Mouse (Mus musculus) kidney, adult 2 months (tissue): ENCODE measurements at regions not wholly inside any gene's neighbourhood (a gene's known extent, or its start where the extent isn't known, plus 50 kb on each side); places are given as distances from the start of the nearest gene placed in this dataset.

Experiments
- DNase-seq: peaks from one replicate; pipeline ENCODE4 v3.0.0; 2021
- H3K27ac ChIP-seq: fragments of 200-500 bp; 2 replicates; pipeline ENCODE4 v1.5.1; 2012; ENCODE audit warnings: low read depth, low read length, control low read depth, inconsistent platforms; ENCODE audit not compliant: insufficient read depth
- H3K27me3 ChIP-seq: fragments of 200-500 bp; replicated peaks from 2 replicates; pipeline ENCODE4 v1.6.1; 2012; ENCODE audit warnings: mild to moderate bottlenecking, moderate library complexity, low read length, inconsistent platforms; ENCODE audit not compliant: control insufficient read depth, insufficient read depth
- H3K36me3 ChIP-seq: fragments of 200-500 bp; 2 replicates; pipeline ENCODE4 v1.6.1; 2012; ENCODE audit warnings: mild to moderate bottlenecking, moderate library complexity, low read length, inconsistent platforms; ENCODE audit not compliant: control insufficient read depth, insufficient read depth
- H3K4me1 ChIP-seq: fragments of 200-500 bp; 2 replicates; pipeline ENCODE4 v1.6.1; 2011; ENCODE audit warnings: low read length; ENCODE audit not compliant: control insufficient read depth, insufficient read depth
- H3K4me3 ChIP-seq: fragments of 200-500 bp; 2 replicates; pipeline ENCODE4 v1.5.1; 2011; ENCODE audit warnings: mild to moderate bottlenecking, low read depth, low read length, control low read depth; ENCODE audit not compliant: insufficient read depth
- CTCF ChIP-seq: fragments of 200-500 bp; conservative IDR thresholded peaks from 2 replicates; pipeline ENCODE4 v1.5.1; 2011; ENCODE audit warnings: low read depth, mild to moderate bottlenecking, control low read depth, low read length, moderate library complexity, mixed read lengths; ENCODE audit not compliant: insufficient read depth, insufficient read length
- POLR2A ChIP-seq: fragments of 200-500 bp; IDR thresholded peaks from one replicate; pipeline ENCODE4 v1.6.1; 2011; ENCODE audit warnings: low read depth, low read length, control low read depth
- WGBS: fragments of 180-500 bp; shearing (Covaris S2); methylation state at CpG from one replicate; pipeline ENCODE4 v1.1.7; 2018; 5-methylcytosine and 5-hydroxymethylcytosine counted together

DNA sequence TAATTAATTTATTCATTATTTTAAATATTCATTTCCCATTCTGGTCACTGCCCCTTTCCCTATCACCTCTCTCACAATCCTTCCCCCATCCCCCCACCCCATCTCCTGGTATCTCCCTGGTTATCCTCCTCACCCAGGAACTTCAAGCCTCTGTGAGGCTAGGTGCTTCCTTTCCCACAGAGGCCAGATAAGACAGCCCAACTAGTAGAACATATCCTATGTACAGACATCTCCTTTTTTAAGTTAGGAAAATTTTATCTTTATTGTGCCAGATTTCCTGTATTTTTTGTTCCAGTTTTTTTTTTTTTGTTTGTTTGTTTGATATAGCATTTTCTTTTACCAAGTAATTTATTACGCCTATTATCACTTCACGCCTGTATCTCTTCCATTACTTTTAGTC is 769.4 kb upstream of the Gje1 start:
- TF ChIP-seq CTCF (no peak), POLR2A (no peak)
- DNase-seq: no peak
- no peaks in the 10 kb centered on the region for H3K36me3 ChIP-seq
- no peak overlapping the region for H3K4me3 ChIP-seq
- WGBS: 85% methylated on average over 2 of the region's 2 CpGs
- H3K27ac ChIP-seq: no peak overlapping the region
- H3K4me1 ChIP-seq: no peaks in the 10 kb centered on the region
- no peaks in the 10 kb centered on the region for H3K27me3 ChIP-seq

DNA sequence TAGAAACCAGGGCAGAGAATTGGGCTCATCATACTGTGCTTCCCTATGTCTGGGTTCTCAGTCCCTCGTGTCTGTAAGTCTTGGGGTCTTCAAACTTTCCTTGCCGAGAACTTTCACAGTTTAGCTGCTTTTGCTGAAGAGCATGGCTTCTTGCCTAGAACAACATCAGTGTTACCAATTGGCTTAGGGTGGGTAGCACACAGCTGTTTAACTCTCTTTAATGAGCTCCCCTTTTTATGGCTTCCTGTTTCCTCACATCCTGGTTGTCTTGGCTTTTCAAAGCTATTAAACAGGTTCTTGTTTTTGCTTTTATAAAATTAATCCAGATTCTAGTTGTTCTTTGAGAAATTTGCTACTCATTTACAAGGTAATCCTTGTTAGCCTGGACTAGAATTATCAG is 725.3 kb upstream of the Gje1 start:
- Histone ChIP-seq H3K27ac (no peak overlapping the region), H3K27me3 (no peaks in the 10 kb centered on the region; the same call in 1 of the 2 replicates), H3K4me1 (no peaks in the 10 kb centered on the region), H3K36me3 (no peaks in the 10 kb centered on the region), H3K4me3 (no peak overlapping the region)
- TF ChIP-seq CTCF: no peak
- TF ChIP-seq POLR2A: no peak
- 59% methylated on average over 2 of the region's 2 CpGs for WGBS
- DNase-seq: no peak

DNA sequence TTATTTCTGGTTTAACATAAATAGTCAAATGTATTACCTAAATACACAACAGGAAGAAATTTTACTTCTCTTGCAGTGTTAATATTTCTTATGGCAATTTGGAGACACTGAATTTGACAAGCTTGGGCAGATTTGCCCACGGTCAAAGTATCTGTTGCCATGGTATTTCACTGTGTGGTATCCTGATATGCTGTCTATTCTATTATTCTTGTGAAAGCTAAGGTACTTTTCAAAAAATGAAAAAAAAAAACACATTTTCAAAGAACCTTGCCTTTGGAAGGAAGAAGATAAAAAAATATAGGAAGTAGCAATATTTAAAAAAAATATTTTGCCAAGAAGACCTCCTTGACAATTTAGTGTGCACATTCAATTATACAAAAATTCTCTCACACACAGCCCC is 723.2 kb upstream of the Gje1 start:
- Histone ChIP-seq H3K36me3 (no peaks in the 10 kb centered on the region), H3K27ac (no peak overlapping the region), H3K4me3 (no peak overlapping the region), H3K4me1 (no peaks in the 10 kb centered on the region), H3K27me3 (no peaks in the 10 kb centered on the region; the same call in 1 of the 2 replicates)
- TF ChIP-seq CTCF (no peak), POLR2A (no peak)
- no peak for DNase-seq
- WGBS: 80% methylated on average over 1 of the region's 1 CpGs

DNA sequence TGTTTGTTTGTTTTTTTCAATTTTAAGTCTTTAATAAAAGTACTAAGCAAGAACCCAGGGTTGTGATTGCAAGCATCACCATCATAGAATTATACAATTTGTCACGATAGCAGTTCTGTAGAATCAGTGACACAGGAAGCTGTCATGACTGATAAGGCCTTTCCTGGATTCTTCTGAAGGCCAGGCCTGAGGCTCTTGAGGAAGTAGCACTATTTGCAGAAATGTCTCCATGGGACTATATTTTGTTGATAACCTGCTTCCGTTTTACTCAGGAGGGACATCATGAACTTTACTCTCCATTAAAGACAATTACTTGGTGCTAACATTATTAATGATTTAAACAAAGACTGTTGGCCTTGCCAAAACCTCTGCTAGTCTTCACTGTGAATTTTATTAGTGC is 708.7 kb upstream of the Gje1 start:
- H3K27ac ChIP-seq: no peak overlapping the region
- no peak overlapping the region for H3K4me3 ChIP-seq
- TF ChIP-seq CTCF: no peak
- TF ChIP-seq POLR2A: no peak
- WGBS: 40% methylated on average over 2 of the region's 2 CpGs
- H3K27me3 ChIP-seq: no peaks in the 10 kb centered on the region
- H3K4me1 ChIP-seq: no peaks in the 10 kb centered on the region
- peak; percentile 32 for DNase-seq
- H3K36me3 ChIP-seq: no peaks in the 10 kb centered on the region

DNA sequence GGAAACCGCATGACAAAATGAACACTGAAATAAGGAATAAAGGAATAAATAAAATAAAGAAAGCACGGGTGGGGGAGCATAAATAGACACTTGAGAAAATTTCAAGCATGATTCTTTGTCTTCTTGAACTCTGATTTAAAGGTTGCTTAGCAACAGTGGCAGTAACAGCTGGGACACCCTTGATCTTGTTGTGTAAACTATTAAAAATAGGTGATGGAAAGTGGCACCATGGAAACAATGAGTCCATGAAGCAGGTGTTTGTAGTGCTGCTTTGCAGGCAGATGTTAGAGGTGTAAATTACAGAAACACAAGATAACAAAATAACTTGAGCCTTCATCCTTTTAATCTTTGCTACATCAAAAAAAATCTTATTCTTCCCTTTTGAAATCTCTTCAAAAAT is 688.2 kb upstream of the Gje1 start:
- no peaks in the 10 kb centered on the region for H3K27me3 ChIP-seq
- H3K36me3 ChIP-seq: no peaks in the 10 kb centered on the region
- WGBS: 50% methylated on average over 2 of the region's 2 CpGs
- no peak for DNase-seq
- no peak for TF ChIP-seq POLR2A
- TF ChIP-seq CTCF: no peak
- no peaks in the 10 kb centered on the region for H3K4me1 ChIP-seq
- H3K27ac ChIP-seq: no peak overlapping the region
- H3K4me3 ChIP-seq: no peak overlapping the region

DNA sequence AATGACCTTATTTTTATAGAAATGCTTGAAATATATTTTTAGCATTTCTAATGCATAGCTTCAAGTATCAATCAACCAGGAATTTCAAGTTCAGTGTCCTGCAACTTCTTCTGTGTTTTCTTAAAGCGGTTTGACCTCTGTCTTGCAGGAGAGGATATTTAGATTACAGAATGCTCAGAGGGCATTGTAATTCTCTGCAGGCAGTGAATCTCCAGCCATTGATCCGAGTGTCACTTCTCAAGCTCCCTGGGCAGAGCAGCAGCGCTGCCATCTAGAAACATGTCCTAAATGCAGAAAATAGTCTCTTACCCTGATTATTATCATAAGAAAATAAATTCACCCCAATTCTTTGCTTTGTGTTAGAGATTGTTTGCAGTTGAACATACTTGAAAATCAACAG is 687.7 kb upstream of the Gje1 start:
- no peak overlapping the region for H3K27ac ChIP-seq
- TF ChIP-seq POLR2A (no peak), CTCF (no peak)
- H3K4me1 ChIP-seq: no peaks in the 10 kb centered on the region
- H3K27me3 ChIP-seq: no peaks in the 10 kb centered on the region
- WGBS: 50% methylated on average over 3 of the region's 3 CpGs
- H3K36me3 ChIP-seq: no peaks in the 10 kb centered on the region
- DNase-seq: no peak
- no peak overlapping the region for H3K4me3 ChIP-seq

DNA sequence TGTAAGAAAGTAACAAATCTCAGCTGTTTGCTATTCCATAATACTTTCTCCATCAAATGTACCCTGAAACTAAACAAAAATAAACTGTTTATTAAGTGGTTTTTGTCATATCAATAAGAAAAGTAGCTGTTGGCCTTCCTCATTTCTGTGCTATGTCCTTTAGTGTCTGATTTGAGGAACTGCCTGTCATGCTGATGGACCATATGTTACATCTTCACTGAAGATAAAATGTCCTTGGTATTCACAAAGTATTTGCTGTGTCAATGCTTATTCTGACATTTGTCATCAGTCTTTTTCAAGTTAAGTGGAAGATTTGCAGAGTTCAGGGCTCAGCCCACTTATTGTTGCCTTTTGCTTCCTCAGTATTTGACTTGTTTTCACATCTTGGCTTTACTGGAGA is 682.0 kb upstream of the Gje1 start:
- Histone ChIP-seq H3K27me3 (no peaks in the 10 kb centered on the region), H3K4me1 (no peaks in the 10 kb centered on the region)
- no peak for TF ChIP-seq CTCF
- no peak for TF ChIP-seq POLR2A

DNA sequence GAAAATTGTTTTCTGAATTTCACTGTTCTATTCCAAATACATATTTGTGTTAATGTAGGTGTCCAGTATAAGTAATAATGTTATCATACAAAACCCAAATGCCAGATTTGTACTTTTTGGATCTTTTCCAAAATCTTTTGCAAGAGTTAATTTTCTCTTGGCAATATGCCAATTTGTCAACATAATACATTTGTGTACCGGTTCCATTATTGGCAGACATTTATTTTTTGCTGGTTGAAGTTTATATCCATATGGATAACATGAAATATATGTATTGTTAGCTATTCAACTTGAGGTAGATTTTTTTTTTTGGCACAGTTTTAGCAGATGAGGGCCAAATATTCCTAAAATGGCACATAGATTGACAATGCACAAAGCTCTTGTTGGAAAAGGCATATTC is 679.1 kb upstream of the Gje1 start:
- H3K4me1 ChIP-seq: no peaks in the 10 kb centered on the region
- no peak overlapping the region for H3K4me3 ChIP-seq
- H3K27me3 ChIP-seq: no peaks in the 10 kb centered on the region
- H3K27ac ChIP-seq: no peak overlapping the region
- no peaks in the 10 kb centered on the region for H3K36me3 ChIP-seq
- TF ChIP-seq POLR2A (no peak), CTCF (no peak)
- WGBS: 49% methylated on average over 1 of the region's 1 CpGs
- no peak for DNase-seq

More for the DNA sequence above, 682.0 kb upstream of the Gje1 start:
- DNase-seq: no peak
- Histone ChIP-seq H3K27ac (no peak overlapping the region), H3K4me3 (no peak overlapping the region), H3K36me3 (no peaks in the 10 kb centered on the region)
